Mouse (Mus musculus) effector memory CD4-positive, alpha-beta T cell, adult 7 months (primary cell): ENCODE measurements around the gene Dnpep. TPM values are rescaled to one million over a fixed set of nuclear protein-coding genes. Genes with fewer than 3 reads are reported as not detected.

Source experiments
- polyA plus RNA-seq: library from polyadenylated mRNA; unstranded; fragments of 100-300 nt; shearing (Covaris generic); gene quantifications from one replicate; pipeline ENCODE4 v1.2.1, GENCODE M21; 2017

The Dnpep gene
- polyA plus RNA-seq, result 42.9 TPM

DNA sequence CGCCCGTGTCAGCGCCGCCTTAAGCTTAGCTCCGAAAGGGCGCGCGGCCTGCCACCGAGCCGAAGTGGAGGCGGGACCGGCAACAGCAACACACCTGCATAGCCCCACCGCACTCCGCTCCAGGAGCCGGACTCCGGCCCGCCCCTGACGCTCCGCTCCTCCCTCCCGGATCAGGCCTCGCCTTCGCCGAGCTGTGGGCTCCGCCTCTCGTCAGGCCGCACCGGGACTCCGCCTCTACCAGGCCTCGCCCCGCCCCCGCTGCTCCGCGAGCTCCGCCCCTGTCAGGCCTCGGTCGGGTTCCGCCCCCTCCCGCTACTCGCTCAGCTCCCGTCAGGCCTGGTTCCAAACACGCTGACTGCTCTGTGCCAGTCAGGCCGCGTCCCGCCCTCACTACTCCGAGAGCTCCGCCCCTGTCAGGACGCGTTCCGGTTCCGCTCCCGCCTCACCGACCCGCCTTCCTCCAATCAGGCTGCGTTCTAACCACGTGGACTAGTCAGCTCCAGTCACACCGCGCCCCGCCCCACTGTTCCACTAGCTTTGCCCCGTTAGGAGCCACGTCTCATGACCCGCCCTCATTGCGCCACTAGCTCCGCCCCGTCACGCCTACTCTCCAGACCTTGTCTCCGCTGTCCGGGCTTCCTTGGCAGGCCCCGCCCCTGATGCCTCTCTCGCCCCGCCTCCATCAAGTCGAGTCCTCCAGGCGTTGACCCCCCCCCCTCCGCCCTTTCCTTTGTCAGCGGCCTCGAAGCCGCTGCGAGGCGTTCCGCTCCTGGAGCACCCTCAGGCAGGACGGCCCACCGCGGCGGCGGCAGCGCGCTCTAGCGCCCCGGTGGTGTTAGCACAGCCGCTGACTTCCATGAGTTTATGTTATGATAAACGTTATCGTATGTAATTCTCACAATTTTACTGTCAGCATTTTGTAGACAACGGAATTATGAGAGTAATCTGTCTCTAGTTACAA is at the start of gene Dnpep:
Gene Dnpep, minus strand, starts transcription at position 750 of the 961 bp plus-strand sequence.

DNA sequence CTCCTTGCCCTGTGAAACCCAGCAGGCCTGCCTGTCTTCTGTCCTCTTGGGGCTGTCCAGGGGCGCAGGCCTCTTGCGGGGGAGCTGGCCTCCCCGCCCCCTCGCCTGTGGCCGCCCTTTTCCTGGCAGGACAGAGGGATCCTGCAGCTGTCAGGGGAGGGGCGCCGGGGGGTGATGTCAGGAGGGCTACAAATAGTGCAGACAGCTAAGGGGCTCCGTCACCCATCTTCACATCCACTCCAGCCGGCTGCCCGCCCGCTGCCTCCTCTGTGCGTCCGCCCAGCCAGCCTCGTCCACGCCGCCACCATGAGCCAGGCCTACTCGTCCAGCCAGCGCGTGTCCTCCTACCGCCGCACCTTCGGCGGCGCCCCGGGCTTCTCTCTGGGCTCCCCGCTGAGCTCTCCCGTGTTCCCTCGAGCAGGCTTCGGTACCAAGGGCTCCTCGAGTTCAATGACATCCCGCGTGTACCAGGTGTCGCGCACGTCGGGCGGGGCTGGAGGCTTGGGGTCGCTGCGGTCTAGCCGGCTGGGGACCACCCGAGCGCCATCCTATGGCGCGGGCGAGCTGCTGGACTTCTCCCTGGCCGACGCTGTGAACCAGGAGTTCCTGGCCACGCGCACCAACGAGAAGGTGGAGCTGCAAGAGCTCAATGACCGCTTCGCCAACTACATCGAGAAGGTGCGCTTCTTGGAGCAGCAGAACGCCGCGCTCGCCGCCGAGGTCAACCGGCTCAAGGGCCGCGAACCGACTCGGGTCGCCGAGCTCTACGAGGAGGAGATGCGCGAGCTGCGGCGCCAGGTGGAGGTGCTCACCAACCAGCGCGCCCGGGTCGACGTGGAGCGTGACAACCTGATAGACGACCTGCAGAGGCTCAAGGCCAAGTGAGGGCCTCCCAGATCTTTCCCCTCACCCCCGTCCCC is 42.6 kb upstream of the Dnpep start, which contains the start of gene Des:
Gene Des, plus strand, starts transcription at position 218 of the 920 bp plus-strand sequence.

DNA sequence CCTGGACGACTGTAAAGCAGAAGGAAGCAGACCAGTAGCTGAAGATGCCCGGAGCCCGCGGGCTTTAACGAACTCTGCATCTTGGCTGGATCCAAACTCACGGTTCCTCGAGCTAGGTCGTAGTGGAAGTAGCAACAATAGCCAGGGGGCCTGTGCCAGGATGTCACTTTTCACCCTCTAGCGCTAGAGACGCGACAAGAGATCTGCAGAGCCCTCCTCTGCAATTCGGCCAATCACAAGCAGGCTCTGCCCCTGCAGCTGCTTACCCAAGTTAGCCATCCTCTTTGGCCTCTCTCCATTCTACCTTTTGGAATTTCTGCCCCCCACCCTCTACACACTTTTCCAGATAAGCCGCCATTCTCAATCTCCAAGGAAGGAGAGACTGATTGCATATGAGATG is 39.6 kb downstream of the Dnpep start, which contains the start of gene Resp18:
Gene Resp18, minus strand, starts transcription at position 188 of the 400 bp plus-strand sequence.

DNA sequence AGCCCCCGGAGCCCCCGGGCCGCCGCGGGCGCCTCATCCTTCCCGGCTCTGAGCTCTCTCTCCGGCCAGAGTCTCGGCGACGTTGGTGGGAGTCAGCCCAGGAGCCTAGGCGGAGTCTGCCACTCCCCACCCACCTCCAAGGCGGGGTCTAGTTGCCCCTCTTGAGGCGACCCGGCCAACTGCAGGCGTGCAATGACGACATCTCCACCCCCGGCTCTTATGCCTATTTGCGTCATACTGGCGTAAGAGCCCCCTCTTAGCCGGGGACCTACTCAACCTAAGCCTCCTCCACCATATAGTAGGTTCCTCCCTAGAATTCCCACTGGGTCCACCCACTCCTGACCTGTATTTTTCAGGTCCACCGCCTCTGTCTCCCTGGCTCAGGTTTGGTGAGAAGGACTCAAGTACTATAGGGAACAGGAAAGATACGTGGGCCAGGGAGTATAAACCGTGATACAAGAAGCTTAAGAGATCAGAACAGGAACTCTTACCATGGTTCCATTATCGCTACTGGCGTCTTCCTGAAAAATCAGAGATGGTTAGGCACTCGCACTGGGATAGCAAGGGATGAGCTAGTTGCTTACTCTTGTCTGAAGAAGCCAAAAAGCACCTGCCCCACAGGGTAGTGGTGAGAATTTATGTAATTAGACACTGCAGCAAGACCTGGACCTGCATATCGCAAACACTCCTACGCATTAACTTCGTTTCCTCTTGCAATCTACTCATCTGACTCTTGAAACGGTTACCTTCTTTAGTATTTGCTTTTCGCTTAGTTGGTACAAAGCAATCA is 53.5 kb downstream of the Dnpep start, which contains the start of gene Ptprn:
Gene Ptprn, minus strand, starts transcription at position 412 of the 790 bp plus-strand sequence.

Other genes starting within 250 kb of the Dnpep start
- gene Nhej1, start 192.8 kb downstream of the Dnpep start, polyA plus RNA-seq, result 6.5 TPM
- 0.30 TPM for gene Slc23a3, start 184.1 kb downstream of the Dnpep start, polyA plus RNA-seq
- 159 TPM for gene Cnppd1, start 175.3 kb downstream of the Dnpep start, polyA plus RNA-seq
- 86.1 TPM for gene Retreg2, start 175.2 kb downstream of the Dnpep start, polyA plus RNA-seq
- gene Zfand2b, start 149.3 kb downstream of the Dnpep start, polyA plus RNA-seq, result 76.0 TPM
- 3.3 TPM for gene Abcb6, start 137.6 kb downstream of the Dnpep start, polyA plus RNA-seq
- 19.0 TPM for gene Ankzf1, start 125.8 kb downstream of the Dnpep start, polyA plus RNA-seq
- gene Atg9a, start 125.8 kb downstream of the Dnpep start, polyA plus RNA-seq, result 17.3 TPM
- 7.4 TPM for gene Glb1l, start 107.2 kb downstream of the Dnpep start, polyA plus RNA-seq
- 59.4 TPM for gene Stk16, start 107.2 kb downstream of the Dnpep start, polyA plus RNA-seq
- 208 TPM for gene Tuba4a, start 98.1 kb downstream of the Dnpep start, polyA plus RNA-seq
- gene A630095N17Rik, start 85.9 kb downstream of the Dnpep start, polyA plus RNA-seq, result not detected
- gene Dnajb2, start 81.6 kb downstream of the Dnpep start, polyA plus RNA-seq, result 109 TPM
- gene Ptprn, start 53.5 kb downstream of the Dnpep start, polyA plus RNA-seq, result 0.13 TPM
- gene Resp18, start 39.6 kb downstream of the Dnpep start, polyA plus RNA-seq, result not detected
- gene Des, start 42.3 kb upstream of the Dnpep start, polyA plus RNA-seq, result not detected
- gene Speg, start 57.3 kb upstream of the Dnpep start, polyA plus RNA-seq, result 0.59 TPM
- 97.2 TPM for gene Gmppa, start 117.9 kb upstream of the Dnpep start, polyA plus RNA-seq
- not detected for gene Asic4, start 132.4 kb upstream of the Dnpep start, polyA plus RNA-seq
- gene Chpf, start 161.3 kb upstream of the Dnpep start, polyA plus RNA-seq, result 31.4 TPM
- 3.5 TPM for gene Tmem198, start 161.5 kb upstream of the Dnpep start, polyA plus RNA-seq
- 1.9 TPM for gene Obsl1, start 188.5 kb upstream of the Dnpep start, polyA plus RNA-seq
- gene Inha, start 189.1 kb upstream of the Dnpep start, polyA plus RNA-seq, result not detected
- 32.1 TPM for gene Stk11ip, start 203.5 kb upstream of the Dnpep start, polyA plus RNA-seq
- not detected for gene Slc4a3, start 228.3 kb upstream of the Dnpep start, polyA plus RNA-seq